Mouse (Mus musculus) T-helper 1 cell (primary cell): ENCODE results near the gene Apoc4.

Experiments
- in situ Hi-C: fragments of 300-600 bp; cut with MboI, MseI; formaldehyde crosslinking; loops from one replicate; pipeline ENCODE4 v1.15.1; 2025; ENCODE audit warnings: high pct_unique_total_duplicates

Gene Apoc4

GRCm38 (mm10) chr7:19681202-19681694 lies at the start of gene Apoc4, which contains the start of gene Gm44805:
Apoc4 (minus strand) TSS chr7:19681479.
Gm44805 (minus strand) TSS chr7:19681423.
- in situ Hi-C loops = no loop called here

GRCm38 (mm10) chr7:19726541-19726940 lies 45.3 kb upstream of the Apoc4 start:
- in situ Hi-C loops = no loop called here

- in situ Hi-C loops = no loop called here
Observed at GRCm38 (mm10) chr7:19724167-19724566, 42.9 kb upstream of the Apoc4 start.

- in situ Hi-C loops = no loop called here
Observed at GRCm38 (mm10) chr7:19722754-19723195, 41.5 kb upstream of the Apoc4 start.

GRCm38 (mm10) chr7:19719200-19719599 lies 37.9 kb upstream of the Apoc4 start:
- in situ Hi-C loops = no loop called here

- in situ Hi-C loops = no loop called here
Observed at GRCm38 (mm10) chr7:19718297-19718952, 37.1 kb upstream of the Apoc4 start.

- in situ Hi-C loops = no loop called here
Observed at GRCm38 (mm10) chr7:19717346-19717745, 36.1 kb upstream of the Apoc4 start.

GRCm38 (mm10) chr7:19716822-19717221 lies 35.5 kb upstream of the Apoc4 start:
- in situ Hi-C loops = no loop called here

GRCm38 (mm10) chr7:19716055-19716682 lies 34.9 kb upstream of the Apoc4 start:
- in situ Hi-C loops = no loop called here

- in situ Hi-C loops = no loop called here
Observed at GRCm38 (mm10) chr7:19715239-19716054, 34.2 kb upstream of the Apoc4 start, which contains the start of gene Tomm40. Tomm40 (minus strand) TSS chr7:19715438.

GRCm38 (mm10) chr7:19714836-19715235 lies 33.6 kb upstream of the Apoc4 start:
- in situ Hi-C loops = no loop called here

GRCm38 (mm10) chr7:19713598-19713997 lies 32.3 kb upstream of the Apoc4 start:
- in situ Hi-C loops = no loop called here

GRCm38 (mm10) chr7:19713196-19713595 lies 31.9 kb upstream of the Apoc4 start:
- in situ Hi-C loops = no loop called here

GRCm38 (mm10) chr7:19712414-19712813 lies 31.1 kb upstream of the Apoc4 start:
- in situ Hi-C loops = no loop called here

- in situ Hi-C loops = no loop called here
Observed at GRCm38 (mm10) chr7:19710650-19711049, 29.4 kb upstream of the Apoc4 start.

- in situ Hi-C loops = no loop called here
Observed at GRCm38 (mm10) chr7:19705271-19705670, 24.0 kb upstream of the Apoc4 start.

GRCm38 (mm10) chr7:19704475-19704874 lies 23.2 kb upstream of the Apoc4 start:
- in situ Hi-C loops = no loop called here

- in situ Hi-C loops = no loop called here
Observed at GRCm38 (mm10) chr7:19702859-19703555, 21.7 kb upstream of the Apoc4 start.

GRCm38 (mm10) chr7:19701069-19701761 lies 19.9 kb upstream of the Apoc4 start:
- in situ Hi-C loops = no loop called here

- in situ Hi-C loops = no loop called here
Observed at GRCm38 (mm10) chr7:19700299-19701068, 19.2 kb upstream of the Apoc4 start.
